Mouse (Mus musculus): ENCODE results near the gene Kcne2. TPM values are rescaled to one million over a fixed set of nuclear protein-coding genes. Genes with fewer than 3 reads are reported as not detected.

Kcne2 gene
- total RNA-seq, 2 experiments from 2014 or later, result not detected

GRCm38 (mm10) chr16:92319353-92320109 lies 27.3 kb downstream of the Kcne2 start:
- peak; percentile 72 for DNase-seq
- no peak overlapping the region for H3K27ac ChIP-seq
- no peak overlapping the region; the same call in 1 of the 2 replicates for H3K4me3 ChIP-seq
- intact Hi-C loops (cut with DNase I), result no loop called here
- peak; percentile 66 for TF ChIP-seq CTCF (IDR thresholded peaks at IDR 0.05)

GRCm38 (mm10) chr16:92320361-92320760 lies 28.2 kb downstream of the Kcne2 start:
- TF ChIP-seq CTCF (IDR thresholded peaks at IDR 0.05), result no peak
- Histone ChIP-seq H3K4me3 (no peak overlapping the region), H3K27ac (no peak overlapping the region)
- DNase-seq, result no peak
- intact Hi-C loops (cut with DNase I), result no loop called here

GRCm38 (mm10) chr16:92321341-92321740 lies 29.2 kb downstream of the Kcne2 start, which contains the start of gene Fam243:
Fam243 (minus strand) TSS chr16:92321441.
- intact Hi-C loops (cut with DNase I), result no loop called here
- H3K27ac ChIP-seq, result no peak within 1 kb of the TSS
- no peak within 1 kb of the TSS for H3K4me3 ChIP-seq
- no peak for DNase-seq
- TF ChIP-seq CTCF (IDR thresholded peaks at IDR 0.05), result no peak

GRCm38 (mm10) chr16:92324309-92325061 lies 32.3 kb downstream of the Kcne2 start:
- DNase-seq, result no peak
- Histone ChIP-seq H3K4me3 (no peak overlapping the region), H3K27ac (no peak overlapping the region)
- TF ChIP-seq CTCF (IDR thresholded peaks at IDR 0.05), result no peak
- intact Hi-C loops (cut with DNase I), result no loop called here

- no peak overlapping the region for H3K27ac ChIP-seq
- intact Hi-C loops (cut with DNase I), result no loop called here
- no peak for DNase-seq
- no peak overlapping the region for H3K4me3 ChIP-seq
- TF ChIP-seq CTCF (IDR thresholded peaks at IDR 0.05), result no peak
These were observed 32.8 kb downstream of the Kcne2 start for GRCm38 (mm10) chr16:92325062-92325406.

GRCm38 (mm10) chr16:92327911-92328310 lies 35.7 kb downstream of the Kcne2 start:
- TF ChIP-seq CTCF (IDR thresholded peaks at IDR 0.05), result no peak
- Histone ChIP-seq H3K4me3 (no peak overlapping the region), H3K27ac (no peak overlapping the region)
- intact Hi-C loops (cut with DNase I), result no loop called here
- peak; percentile 48 for DNase-seq

GRCm38 (mm10) chr16:92330966-92331365 lies 38.8 kb downstream of the Kcne2 start:
- no peak for TF ChIP-seq CTCF (IDR thresholded peaks at IDR 0.05)
- intact Hi-C loops (cut with DNase I), result no loop called here
- no peak overlapping the region for H3K27ac ChIP-seq
- no peak for DNase-seq
- no peak overlapping the region for H3K4me3 ChIP-seq

GRCm38 (mm10) chr16:92334600-92334999 lies 42.4 kb downstream of the Kcne2 start:
- DNase-seq, result no peak
- no peak for TF ChIP-seq CTCF (IDR thresholded peaks at IDR 0.05)
- Histone ChIP-seq H3K27ac (no peak overlapping the region), H3K4me3 (no peak overlapping the region)
- intact Hi-C loops (cut with DNase I), result loop anchor here (2.0 kb wide), 1 partner anchor 20 kb away; no protein-coding TSS in a partner anchor

- H3K4me3 ChIP-seq, result no peak overlapping the region
- DNase-seq, result peak; percentile 79
- intact Hi-C loops (cut with DNase I), result no loop called here
- TF ChIP-seq CTCF (IDR thresholded peaks at IDR 0.05), result peak; percentile 91
- H3K27ac ChIP-seq, result no peak overlapping the region
These were observed 44.1 kb downstream of the Kcne2 start for GRCm38 (mm10) chr16:92336280-92336679.

GRCm38 (mm10) chr16:92340612-92341511 lies 48.7 kb downstream of the Kcne2 start:
- intact Hi-C loops (cut with DNase I), result loop anchor here (2.0 to 5.0 kb wide), 3 partner anchors 41 to 138 kb away; no protein-coding TSS in a partner anchor
- TF ChIP-seq CTCF (IDR thresholded peaks at IDR 0.05), result peak; percentile 81
- Histone ChIP-seq H3K27ac (0 out of 2 replicates have a peak overlapping the region, but pooled peaks have one; percentile 1), H3K4me3 (peak overlapping the region; percentile 70)
- DNase-seq, result peak; percentile 66

GRCm38 (mm10) chr16:92345177-92345576 lies 53.0 kb downstream of the Kcne2 start:
- TF ChIP-seq CTCF (IDR thresholded peaks at IDR 0.05), result no peak
- intact Hi-C loops (cut with DNase I), result no loop called here
- Histone ChIP-seq H3K4me3 (no peak overlapping the region), H3K27ac (no peak overlapping the region)
- DNase-seq, result no peak

- H3K4me3 ChIP-seq, result no peak overlapping the region
- no peak for DNase-seq
- no peak for TF ChIP-seq CTCF (IDR thresholded peaks at IDR 0.05)
- intact Hi-C loops (cut with DNase I), result no loop called here
- no peak overlapping the region for H3K27ac ChIP-seq
These were observed 54.2 kb downstream of the Kcne2 start for GRCm38 (mm10) chr16:92346297-92346916.

Other genes with a start within 250 kb of the Kcne2 start
- gene Mrps6, start 234.1 kb upstream of the Kcne2 start, total RNA-seq (2021), result 10 to 100 TPM; 25.7 to 29.4 TPM
- not detected for gene Gm49711, start 234.1 kb upstream of the Kcne2 start, total RNA-seq (2021)
- 1 to 10 TPM; 2.3 to 7.8 TPM for gene Slc5a3, start 234.1 kb upstream of the Kcne2 start, total RNA-seq (2021)
- gene Smim11, start 8.9 kb downstream of the Kcne2 start, total RNA-seq (2021), result 10 to 100 TPM; 62.7 to 83.8 TPM
- gene Fam243, start 29.1 kb downstream of the Kcne2 start, total RNA-seq (2021), result not detected
- not detected for gene Kcne1, start 67.1 kb downstream of the Kcne2 start, total RNA-seq (2021)
- 10 to 100 TPM; 76.4 to 93.3 TPM for gene Rcan1, start 178.5 kb downstream of the Kcne2 start, total RNA-seq (2021)
- gene Clic6, start 193.3 kb downstream of the Kcne2 start, total RNA-seq (2021), result not detected

All from gastrocnemius, adult 2 months (tissue).